Mouse (Mus musculus) cerebellum, adult 11-12 months (tissue): Measurements from ENCODE around the gene Cwf19l1.
"Not testable (repeated sequence)": the region's sequence is repeated elsewhere in the genome, so short reads cannot be mapped to it uniquely, and the experiment has no call there.

ENCODE experiments used
- DNase-seq: peaks from one replicate; pipeline ENCODE4 v3.0.0; 2022

Gene Cwf19l1

GRCm38 (mm10) chr19:44135072-44135959 lies at the start of gene Cwf19l1:
Cwf19l1 (minus strand) TSS chr19:44135876.
- DNase-seq: peak; percentile 89

GRCm38 (mm10) chr19:44183968-44184367 lies 48.3 kb upstream of the Cwf19l1 start:
- DNase-seq: no peak

DNA sequence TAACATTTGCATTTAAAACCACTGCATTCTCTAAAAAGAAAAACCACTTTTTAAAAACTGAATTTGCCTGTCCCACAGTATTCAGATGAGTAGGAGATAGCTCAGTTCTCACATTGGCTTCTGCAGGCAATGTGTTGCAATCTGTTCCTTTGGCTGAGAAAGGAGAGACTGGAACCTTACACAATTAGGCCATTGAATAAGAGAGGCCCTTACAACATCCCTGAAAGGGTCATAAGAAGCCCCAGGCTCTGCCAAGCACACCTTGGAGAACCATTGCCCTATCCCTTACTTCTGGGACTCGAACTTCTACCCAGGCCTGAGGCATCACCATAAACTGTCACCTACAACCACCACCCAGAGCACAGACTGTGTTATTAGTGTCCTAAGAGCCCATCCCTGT lies 44.8 kb upstream of the Cwf19l1 start:
- no peak for DNase-seq

- no peak for DNase-seq
Measured at GRCm38 (mm10) chr19:44176741-44177140, 41.1 kb upstream of the Cwf19l1 start.

GRCm38 (mm10) chr19:44174835-44175234 lies 39.2 kb upstream of the Cwf19l1 start:
- no peak for DNase-seq

DNA sequence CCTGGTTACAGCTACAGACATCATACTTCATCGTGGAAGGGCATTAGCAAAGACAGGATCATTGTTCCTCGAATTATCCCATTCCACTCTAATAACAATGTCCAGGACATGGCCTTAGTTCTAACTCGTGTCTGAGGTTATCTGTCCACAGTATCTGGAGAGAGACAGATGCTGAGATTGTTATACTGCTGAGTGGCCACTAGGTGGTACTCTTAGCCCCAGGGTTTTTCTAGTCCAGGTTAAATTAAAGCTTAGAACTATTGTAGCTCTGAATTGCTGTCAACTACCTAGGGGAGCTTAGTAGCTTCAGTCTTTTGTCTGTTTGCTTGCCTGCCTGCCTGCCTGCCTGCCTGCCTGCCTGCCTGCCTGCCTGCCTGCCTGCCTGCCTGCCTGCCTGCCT lies 25.8 kb upstream of the Cwf19l1 start:
- DNase-seq: no peak

- DNase-seq: no peak
Measured at GRCm38 (mm10) chr19:44159386-44159785, 23.7 kb upstream of the Cwf19l1 start.

GRCm38 (mm10) chr19:44157005-44157404 lies 21.3 kb upstream of the Cwf19l1 start:
- no peak for DNase-seq

- DNase-seq: no peak
Measured at GRCm38 (mm10) chr19:44153781-44154180, 18.1 kb upstream of the Cwf19l1 start.

DNA sequence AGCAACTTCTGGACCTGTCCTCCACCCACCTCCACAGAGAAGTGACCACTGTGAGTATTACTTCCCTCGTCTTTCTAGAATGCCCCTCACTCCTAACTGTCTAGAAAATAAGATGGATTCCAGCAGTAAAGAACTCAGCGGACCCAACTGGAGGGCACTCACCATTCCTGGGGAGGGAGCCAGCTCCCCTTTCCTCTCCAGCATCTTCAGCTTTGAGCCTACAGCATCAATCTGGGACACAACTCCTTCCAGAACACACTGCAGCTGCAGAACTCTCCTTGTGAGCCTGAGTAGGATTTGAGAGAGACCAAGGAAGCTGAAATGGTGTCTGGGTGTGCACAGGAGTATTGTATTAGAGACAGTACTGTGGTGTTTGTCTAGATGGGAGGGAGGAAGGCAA lies 13.3 kb upstream of the Cwf19l1 start:
- DNase-seq: no peak

DNA sequence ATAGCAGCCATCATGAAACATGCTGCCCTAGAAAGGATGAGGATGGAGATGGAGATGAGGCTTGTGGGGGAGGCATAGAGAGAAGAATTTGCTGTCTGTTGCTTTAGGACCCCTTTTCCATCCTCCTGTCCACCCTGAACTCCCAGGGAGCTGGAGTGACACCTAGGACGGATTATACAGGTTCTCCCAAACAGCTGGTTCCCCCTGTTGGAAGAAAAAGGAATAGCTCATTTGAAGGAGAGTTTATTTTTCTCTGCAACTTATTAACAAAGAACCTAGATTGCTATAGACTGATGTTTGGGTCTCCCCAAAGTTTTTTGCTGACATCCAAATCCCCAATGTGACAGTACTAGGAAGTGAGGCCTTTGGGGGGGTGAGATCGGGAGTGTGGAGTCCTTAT lies 12.7 kb upstream of the Cwf19l1 start:
- DNase-seq: no peak

DNA sequence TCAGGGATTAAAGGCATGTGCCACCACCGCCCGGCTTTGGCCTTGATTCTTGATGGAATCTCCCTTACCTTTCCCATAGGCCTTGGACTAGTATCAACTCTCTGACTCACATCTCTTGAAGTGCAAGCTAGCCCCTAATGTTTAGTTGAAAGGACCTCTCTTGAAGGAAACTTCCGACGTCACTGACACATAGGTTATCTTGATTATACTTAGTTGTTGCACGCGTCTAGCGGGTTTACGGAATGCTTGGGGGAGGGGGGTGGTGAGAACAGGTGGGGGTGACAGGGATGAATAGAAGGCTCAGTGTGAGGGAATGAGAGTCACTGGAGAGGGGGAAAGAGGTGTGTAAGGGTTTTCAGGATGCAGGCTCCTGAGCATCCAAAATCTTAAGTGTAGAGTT lies 11.3 kb upstream of the Cwf19l1 start:
- DNase-seq: no peak

DNA sequence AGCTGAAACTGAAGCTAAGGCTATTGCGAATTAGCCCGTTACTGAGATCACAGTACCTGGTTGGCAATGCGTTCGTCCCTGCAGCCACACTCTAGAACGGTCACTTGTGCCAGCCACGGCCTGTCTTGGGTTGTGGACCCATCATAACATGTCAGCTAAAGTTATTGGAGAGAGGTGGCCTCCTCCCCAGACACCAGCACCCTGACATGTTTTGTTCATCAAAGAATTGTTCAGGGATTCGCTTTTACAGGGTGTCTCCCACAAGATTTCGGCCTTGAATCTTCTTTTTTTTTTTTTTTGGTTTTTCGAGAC lies 10.8 kb upstream of the Cwf19l1 start:
- DNase-seq: no peak

- DNase-seq: peak; percentile 89
Measured at GRCm38 (mm10) chr19:44145702-44146567, 10.3 kb upstream of the Cwf19l1 start, which contains the start of gene Bloc1s2. Bloc1s2 (minus strand) TSS chr19:44146446.

- no peak for DNase-seq
Measured at GRCm38 (mm10) chr19:44144366-44144765, 8.7 kb upstream of the Cwf19l1 start.

GRCm38 (mm10) chr19:44135960-44136485 lies 347 bp upstream of the Cwf19l1 start:
- DNase-seq: no peak

DNA sequence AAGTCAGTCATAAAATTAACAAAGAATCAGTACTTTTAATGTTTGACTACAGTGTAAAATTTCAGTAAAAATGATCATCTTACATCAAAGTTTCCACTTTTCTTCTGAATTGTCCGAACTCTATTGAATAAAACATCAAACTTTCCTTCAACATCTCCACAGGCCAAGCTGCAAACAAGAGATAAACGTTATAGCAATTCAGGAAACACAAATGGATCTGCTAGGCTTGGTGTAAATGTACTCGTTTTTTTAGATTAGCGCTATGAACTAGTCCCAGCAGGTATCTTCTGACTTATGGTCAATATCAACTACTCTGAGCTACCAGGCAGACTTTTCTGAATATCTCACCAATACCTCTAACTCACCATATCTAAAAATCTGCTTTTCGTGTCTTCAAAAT lies 2.8 kb downstream of the Cwf19l1 start:
- DNase-seq: no peak

GRCm38 (mm10) chr19:44128560-44128959 lies 7.1 kb downstream of the Cwf19l1 start:
- no peak for DNase-seq

DNA sequence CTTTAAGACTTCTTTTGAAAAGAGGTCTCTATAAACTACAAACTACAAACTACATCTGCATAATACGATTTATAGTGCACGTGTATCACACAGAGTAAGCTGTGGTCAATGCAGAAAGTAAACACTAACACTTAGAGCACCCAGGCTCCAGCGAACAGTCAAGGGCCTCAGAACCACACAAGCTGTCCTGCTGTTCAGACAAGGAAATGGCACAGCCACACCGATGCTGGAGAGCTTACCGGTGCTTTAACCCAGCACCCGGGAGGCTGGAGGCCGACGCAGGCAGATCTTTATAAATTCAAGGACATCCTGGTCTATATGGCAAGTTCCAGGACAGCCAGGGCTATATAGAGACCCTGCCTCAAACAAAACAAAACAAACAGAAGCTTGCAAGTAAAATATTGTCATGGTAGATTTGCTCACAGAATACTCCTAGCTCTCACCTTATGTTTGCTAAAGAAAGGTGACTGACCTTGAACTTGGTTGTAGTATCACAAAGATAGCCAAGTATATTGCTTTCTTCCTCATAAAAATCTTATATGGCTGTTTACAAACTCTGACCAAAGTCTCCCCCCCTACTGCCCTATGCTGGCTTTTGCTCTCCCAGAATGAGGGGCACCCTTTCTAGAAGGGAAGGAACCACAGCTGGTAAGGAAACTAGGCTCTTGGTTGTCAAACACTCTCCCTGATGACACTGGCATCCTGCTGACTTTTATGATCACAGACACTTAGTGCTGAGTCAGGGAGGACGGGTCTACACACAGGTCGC lies 7.8 kb downstream of the Cwf19l1 start:
- no peak for DNase-seq

DNA sequence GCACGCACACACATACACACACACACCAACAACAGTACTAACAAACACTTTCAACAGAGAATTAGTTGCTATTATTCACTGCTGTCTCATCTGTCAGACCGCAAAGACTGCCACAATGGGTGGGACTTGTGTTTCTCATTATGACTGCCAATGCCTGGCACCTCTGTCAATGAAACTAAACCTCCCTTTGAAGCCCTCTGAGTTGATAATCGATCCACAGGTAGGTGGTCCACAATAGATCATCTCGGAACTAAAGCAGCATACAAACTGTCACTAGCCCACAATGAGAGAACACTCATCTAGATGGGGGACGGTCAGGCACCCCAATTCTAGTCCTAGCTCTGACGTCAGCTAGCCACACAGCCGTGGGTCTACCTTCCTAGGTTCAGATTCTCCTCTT lies 14.5 kb downstream of the Cwf19l1 start:
- DNase-seq: no peak

- not testable (repeated sequence) for DNase-seq
Measured at GRCm38 (mm10) chr19:44120686-44121085, 15.0 kb downstream of the Cwf19l1 start.

DNA sequence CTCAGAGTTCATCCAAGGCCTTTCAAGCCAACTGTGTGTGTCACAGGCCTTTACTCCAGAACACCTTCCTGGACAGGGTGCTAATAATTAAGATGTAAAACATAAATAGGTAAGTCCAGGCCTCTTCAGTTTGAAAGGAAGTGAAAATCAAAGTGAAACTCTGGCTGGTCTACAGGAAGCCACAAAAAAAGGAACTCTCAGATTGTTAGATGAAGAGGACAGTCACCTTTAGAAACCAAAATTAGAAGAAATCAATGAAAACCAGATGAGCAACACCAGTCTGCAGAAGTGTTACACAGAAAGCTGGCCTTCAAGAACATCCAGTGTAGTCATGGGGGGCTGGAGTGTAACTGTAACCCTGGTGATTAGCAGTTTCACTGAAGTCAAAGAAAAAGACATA lies 17.9 kb downstream of the Cwf19l1 start:
- DNase-seq: no peak

GRCm38 (mm10) chr19:44111706-44112105 lies 24.0 kb downstream of the Cwf19l1 start:
- no peak for DNase-seq
